Mouse (Mus musculus) lung, postnatal 0 days (tissue): ENCODE measurements around the gene Cct8l1.

Experiments
- CTCF ChIP-seq: IDR thresholded peaks from 2 replicates; pipeline ENCODE4 v1.5.1; 2016; ENCODE audit warnings: antibody characterized with exemption, mild to moderate bottlenecking
- EP300 ChIP-seq: IDR thresholded peaks from 2 replicates; pipeline ENCODE4 v1.6.1; 2016; ENCODE audit warnings: antibody characterized with exemption, mild to moderate bottlenecking, control low read depth

- no peak for TF ChIP-seq CTCF
- no peak for TF ChIP-seq EP300
These were observed 13.1 kb downstream of the Cct8l1 start for GRCm38 (mm10) chr5:25528851-25529528.
